Mouse (Mus musculus) heart, postnatal 4 days (tissue): Measurements from ENCODE around the gene H2al1g. TPM values are rescaled to one million over a fixed set of nuclear protein-coding genes. Genes with fewer than 3 reads are reported as not detected.
A peak's percentile ranks its signal among the peaks of the same experiment; 100 is the strongest.
"Not testable (repeated sequence)": the region's sequence is repeated elsewhere in the genome, so short reads cannot be mapped to it uniquely, and the experiment has no call there.

ENCODE experiments used
- DNase-seq: peaks from one replicate; pipeline ENCODE4 v3.0.0; 2021
- total RNA-seq, 2 experiments: library from RNA; stranded (reverse); gene quantifications; 2 replicates each; pipeline ENCODE4 v1.2.3; 2021

The H2al1g gene
- not detected for total RNA-seq

DNA sequence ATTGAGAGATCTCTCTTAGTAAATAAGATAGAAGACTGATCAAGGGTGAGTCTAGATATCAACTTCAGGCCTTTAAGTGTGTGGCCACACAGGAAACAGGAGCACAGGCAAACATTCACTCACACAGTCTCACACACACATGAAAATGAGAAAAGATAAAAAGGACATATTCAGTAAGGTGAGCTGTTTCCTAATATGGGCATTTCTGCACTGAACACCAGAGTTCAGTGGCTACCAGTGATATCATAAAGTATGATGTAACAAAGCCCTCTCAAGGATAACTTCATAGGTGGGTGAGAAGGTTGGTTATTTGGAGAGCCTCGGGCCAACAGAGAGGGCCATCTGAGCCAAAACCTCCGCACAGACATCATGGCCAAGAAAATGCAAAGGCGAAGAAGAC lies at the start of gene H2al1g:
Gene H2al1g, plus strand, starts transcription at position 301 of the 400 bp plus-strand sequence.
- DNase-seq: not testable (repeated sequence)

DNA sequence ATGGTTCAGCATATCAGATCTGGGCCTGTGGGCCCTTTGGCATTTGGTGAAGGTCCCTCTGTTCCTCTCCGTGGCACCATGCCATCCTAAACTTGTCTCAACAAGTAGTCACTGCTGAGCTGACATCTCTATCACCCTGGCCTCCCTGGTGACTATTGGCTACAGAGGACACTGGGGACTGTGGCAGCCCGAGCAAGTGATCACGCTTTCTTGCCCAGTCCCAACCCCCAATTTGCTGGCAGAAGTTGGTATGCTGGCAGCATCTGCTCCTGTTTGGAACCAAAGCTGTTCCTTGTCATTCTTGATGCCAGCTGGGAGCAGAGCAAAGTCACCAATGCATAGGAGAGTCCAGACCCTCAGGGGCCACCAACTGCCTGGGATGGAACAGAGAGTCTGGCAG lies 49.0 kb upstream of the H2al1g start:
- peak; percentile 35 for DNase-seq

DNA sequence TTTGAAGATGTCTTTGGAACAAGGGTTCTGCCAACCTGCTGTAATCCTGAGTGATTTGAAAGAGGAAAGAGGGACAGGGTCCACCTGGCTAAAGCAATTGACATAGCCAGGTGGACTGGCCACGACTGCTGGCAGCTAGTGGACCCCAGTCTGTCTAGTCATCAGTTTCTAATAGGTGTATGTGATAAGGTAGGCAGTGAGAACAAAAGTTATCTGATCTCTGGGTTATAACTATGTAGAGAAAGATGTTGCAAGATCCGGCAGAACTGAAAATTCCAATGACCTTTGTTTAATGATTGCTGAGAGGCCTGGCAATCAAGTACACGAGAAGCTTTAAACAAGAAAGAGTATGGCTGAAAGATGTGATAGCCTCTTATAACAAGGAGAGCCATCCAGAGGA lies 44.9 kb upstream of the H2al1g start:
- DNase-seq: no peak

DNA sequence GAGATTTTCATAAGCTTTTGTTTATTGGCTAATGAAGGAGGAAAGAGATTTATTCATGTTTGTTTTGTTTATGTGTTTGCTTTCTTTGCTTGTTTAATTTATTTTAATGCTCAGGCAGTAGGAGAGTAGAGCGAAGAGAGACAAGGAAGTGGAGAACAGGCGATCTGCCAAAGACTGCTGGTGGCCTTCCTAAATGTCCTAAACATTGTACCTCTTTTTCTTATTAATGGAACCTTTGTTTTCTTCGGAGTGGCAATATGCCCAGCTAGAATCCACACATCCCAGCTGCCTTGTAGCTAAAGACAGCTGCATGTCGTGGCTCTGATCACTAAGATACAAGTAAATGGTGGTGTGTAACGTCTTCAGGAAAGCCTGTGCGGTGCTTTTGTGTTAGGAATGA lies 41.0 kb upstream of the H2al1g start:
- DNase-seq: no peak

DNA sequence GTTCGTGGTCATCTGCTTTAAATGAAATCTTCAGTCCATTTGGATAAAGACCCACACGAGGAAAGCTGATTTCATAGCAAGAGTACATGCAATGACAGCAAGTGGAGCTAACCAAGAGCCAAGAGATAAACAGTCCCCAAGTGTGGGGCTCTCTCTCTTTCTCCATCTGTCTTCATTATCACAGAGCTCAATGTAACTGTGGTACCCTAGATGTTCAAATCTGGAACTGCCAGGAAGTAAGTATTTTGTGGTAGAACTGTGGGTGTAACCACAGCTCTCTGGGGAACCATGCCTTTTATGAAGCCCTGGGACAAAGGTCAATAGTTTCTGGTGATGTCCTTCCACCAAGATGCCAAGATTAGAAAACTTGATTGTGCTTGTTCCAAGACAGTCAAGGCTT lies 37.3 kb upstream of the H2al1g start:
- DNase-seq: no peak

DNA sequence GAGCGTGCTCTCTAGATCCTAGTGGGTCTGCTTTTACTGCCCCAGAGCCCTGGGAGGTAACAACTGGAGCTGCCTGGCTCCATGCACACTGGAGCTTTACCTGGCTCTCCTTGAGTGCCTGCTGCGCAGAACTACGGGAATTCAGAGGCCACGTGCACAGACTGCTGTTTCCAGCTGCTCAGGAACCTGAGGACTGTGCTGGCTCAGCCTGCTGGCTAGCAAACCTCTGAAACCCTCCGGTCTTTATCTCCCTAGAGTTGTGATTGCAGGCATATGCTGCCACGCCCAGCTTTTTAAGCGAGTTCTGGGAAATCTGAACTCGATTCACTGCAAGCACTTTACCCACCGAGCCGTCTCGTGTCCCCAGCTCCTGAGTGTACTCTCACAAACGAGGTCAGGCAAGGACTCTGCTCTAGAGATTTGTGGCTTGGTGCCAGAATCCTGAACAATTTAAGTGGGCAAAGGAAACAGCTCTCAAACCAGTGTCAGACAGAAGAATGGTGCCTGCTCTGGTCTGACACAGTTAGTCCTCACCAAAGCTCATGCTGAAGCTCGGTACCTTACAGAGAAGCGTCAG lies 29.7 kb upstream of the H2al1g start:
- peak; percentile 55 for DNase-seq

DNA sequence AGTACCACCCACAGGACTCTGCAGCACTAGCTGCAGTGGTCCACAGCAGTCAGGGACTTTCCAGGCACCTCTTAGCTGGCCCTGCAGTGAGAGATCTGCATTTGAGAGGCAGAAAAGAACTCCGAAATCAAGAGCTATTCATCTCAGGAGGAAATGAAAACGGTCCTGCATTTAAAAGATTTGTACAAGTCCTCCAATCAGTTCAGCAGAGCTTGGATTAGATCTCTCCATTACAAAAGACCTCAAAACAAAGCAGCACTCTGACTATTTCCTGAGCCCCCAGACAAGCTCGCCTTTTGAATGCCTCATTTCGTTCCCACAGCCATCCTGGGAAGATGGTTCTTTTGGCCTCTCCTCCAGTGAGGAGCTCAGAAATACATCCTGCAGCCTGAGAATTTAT lies 28.8 kb upstream of the H2al1g start:
- no peak for DNase-seq

DNA sequence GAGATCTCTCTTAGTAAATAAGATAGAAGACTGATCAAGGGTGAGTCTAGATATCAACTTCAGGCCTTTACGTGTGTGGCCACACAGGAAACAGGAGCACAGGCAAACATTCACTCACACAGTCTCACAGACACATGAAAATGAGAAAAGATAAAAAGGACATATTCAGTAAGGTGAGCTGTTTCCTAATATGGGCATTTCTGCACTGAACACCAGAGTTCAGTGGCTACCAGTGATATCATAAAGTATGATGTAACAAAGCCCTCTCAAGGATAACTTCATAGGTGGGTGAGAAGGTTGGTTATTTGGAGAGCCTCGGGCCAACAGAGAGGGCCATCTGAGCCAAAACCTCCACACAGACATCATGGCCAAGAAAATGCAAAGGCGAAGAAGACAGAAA lies 19.1 kb upstream of the H2al1g start, which contains the start of gene H2al1a:
Gene H2al1a, plus strand, starts transcription at position 301 of the 400 bp plus-strand sequence.
- DNase-seq: not testable (repeated sequence)

DNA sequence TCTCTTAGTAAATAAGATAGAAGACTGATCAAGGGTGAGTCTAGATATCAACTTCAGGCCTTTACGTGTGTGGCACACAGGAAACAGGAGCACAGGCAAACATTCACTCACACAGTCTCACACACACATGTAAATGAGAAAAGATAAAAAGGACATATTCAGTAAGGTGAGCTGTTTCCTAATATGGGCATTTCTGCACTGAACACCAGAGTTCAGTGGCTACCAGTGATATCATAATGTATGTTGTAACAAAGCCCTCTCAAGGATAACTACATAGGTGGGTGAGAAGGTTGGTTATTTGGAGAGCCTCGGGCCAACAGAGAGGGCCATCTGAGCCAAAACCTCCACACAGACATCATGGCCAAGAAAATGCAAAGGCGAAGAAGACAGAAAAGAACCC lies 15.9 kb upstream of the H2al1g start, which contains the start of gene H2al1b:
Gene H2al1b, plus strand, starts transcription at position 301 of the 400 bp plus-strand sequence.
- DNase-seq: not testable (repeated sequence)

DNA sequence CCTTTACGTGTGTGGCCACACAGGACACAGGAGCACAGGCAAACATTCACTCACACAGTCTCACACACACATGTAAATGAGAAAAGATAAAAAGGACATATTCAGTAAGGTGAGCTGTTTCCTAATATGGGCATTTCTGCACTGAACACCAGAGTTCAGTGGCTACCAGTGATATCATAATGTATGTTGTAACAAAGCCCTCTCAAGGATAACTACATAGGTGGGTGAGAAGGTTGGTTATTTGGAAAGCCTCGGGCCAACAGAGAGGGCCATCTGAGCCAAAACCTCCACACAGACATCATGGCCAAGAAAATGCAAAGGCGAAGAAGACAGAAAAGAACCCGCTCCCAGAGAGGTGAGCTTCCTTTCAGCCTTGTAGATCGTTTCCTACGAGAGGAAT lies 12.7 kb upstream of the H2al1g start, which contains the start of gene H2al1c:
Gene H2al1c, plus strand, starts transcription at position 301 of the 400 bp plus-strand sequence.
- DNase-seq: not testable (repeated sequence)

DNA sequence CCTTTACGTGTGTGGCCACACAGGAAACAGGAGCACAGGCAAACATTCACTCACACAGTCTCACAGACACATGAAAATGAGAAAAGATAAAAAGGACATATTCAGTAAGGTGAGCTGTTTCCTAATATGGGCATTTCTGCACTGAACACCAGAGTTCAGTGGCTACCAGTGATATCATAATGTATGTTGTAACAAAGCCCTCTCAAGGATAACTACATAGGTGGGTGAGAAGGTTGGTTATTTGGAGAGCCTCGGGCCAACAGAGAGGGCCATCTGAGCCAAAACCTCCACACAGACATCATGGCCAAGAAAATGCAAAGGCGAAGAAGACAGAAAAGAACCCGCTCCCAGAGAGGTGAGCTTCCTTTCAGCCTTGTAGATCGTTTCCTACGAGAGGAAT lies 9.5 kb upstream of the H2al1g start, which contains the start of gene H2al1d:
Gene H2al1d, plus strand, starts transcription at position 301 of the 400 bp plus-strand sequence.
- not testable (repeated sequence) for DNase-seq

DNA sequence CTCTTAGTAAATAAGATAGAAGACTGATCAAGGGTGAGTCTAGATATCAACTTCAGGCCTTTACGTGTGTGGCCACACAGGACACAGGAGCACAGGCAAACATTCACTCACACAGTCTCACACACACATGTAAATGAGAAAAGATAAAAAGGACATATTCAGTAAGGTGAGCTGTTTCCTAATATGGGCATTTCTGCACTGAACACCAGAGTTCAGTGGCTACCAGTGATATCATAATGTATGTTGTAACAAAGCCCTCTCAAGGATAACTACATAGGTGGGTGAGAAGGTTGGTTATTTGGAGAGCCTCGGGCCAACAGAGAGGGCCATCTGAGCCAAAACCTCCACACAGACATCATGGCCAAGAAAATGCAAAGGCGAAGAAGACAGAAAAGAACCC lies 6.4 kb upstream of the H2al1g start, which contains the start of gene H2al1e:
Gene H2al1e, plus strand, starts transcription at position 301 of the 400 bp plus-strand sequence.
- DNase-seq: not testable (repeated sequence)

DNA sequence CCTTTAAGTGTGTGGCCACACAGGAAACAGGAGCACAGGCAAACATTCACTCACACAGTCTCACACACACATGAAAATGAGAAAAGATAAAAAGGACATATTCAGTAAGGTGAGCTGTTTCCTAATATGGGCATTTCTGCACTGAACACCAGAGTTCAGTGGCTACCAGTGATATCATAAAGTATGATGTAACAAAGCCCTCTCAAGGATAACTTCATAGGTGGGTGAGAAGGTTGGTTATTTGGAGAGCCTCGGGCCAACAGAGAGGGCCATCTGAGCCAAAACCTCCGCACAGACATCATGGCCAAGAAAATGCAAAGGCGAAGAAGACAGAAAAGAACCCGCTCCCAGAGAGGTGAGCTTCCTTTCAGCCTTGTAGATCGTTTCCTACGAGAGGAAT lies 3.2 kb upstream of the H2al1g start, which contains the start of gene H2al1f:
Gene H2al1f, plus strand, starts transcription at position 301 of the 400 bp plus-strand sequence.
- not testable (repeated sequence) for DNase-seq

DNA sequence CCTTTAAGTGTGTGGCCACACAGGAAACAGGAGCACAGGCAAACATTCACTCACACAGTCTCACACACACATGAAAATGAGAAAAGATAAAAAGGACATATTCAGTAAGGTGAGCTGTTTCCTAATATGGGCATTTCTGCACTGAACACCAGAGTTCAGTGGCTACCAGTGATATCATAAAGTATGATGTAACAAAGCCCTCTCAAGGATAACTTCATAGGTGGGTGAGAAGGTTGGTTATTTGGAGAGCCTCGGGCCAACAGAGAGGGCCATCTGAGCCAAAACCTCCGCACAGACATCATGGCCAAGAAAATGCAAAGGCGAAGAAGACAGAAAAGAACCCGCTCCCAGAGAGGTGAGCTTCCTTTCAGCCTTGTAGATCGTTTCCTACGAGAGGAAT lies 3.1 kb downstream of the H2al1g start, which contains the start of gene H2al1h:
Gene H2al1h, plus strand, starts transcription at position 301 of the 400 bp plus-strand sequence.
- DNase-seq: not testable (repeated sequence)

DNA sequence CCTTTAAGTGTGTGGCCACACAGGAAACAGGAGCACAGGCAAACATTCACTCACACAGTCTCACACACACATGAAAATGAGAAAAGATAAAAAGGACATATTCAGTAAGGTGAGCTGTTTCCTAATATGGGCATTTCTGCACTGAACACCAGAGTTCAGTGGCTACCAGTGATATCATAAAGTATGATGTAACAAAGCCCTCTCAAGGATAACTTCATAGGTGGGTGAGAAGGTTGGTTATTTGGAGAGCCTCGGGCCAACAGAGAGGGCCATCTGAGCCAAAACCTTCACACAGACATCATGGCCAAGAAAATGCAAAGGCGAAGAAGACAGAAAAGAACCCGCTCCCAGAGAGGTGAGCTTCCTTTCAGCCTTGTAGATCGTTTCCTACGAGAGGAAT lies 6.3 kb downstream of the H2al1g start, which contains the start of gene H2al1i:
Gene H2al1i, plus strand, starts transcription at position 301 of the 400 bp plus-strand sequence.
- DNase-seq: not testable (repeated sequence)

DNA sequence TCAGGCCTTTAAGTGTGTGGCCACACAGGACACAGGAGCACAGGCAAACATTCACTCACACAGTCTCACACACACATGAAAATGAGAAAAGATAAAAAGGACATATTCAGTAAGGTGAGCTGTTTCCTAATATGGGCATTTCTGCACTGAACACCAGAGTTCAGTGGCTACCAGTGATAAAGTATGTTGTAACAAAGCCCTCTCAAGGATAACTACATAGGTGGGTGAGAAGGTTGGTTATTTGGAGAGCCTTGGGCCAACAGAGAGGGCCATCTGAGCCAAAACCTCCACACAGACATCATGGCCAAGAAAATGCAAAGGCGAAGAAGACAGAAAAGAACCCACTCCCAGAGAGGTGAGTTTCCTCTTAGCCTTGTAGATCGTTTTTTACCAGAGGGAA lies 9.5 kb downstream of the H2al1g start, which contains the start of gene H2al1j:
Gene H2al1j, plus strand, starts transcription at position 301 of the 400 bp plus-strand sequence.
- not testable (repeated sequence) for DNase-seq

DNA sequence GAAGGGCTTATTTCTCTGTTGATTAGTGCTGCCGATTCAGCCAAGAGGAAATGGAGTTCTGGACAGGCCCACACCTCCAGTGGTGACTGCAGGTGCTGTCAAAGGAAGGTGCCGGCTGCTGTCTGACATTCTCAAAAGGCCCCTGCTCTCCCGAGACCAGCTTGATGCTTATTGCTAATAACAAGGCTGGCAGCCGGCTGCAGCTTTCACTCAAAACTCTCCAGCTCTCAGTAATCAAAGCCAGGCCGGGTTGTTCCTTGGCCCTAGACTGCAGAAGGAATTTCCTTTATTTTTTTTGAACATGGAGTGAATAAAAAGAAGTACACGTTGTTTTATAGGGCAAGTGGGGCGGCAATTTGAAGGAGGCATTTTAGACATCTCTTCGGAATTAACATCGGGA lies 27.7 kb downstream of the H2al1g start:
- no peak for DNase-seq

DNA sequence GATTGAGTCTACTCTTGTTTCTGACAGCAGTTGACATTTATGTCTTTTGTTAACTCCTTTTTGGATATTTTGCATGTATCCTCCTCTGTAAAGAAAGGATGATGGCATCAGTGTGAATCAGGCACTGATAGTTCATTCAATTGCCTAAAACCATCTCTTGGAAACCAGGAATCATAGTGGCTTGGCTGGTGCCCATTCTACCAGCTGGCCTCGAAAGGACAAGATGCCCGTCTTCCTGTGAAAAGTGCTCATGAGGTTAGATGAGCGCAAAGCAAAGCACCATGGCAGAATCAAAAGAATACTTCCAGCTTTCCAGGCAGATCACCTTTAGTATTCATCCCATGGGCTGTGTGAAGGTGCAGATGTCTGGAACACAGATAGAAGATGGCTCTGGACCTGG lies 28.7 kb downstream of the H2al1g start:
- no peak for DNase-seq

DNA sequence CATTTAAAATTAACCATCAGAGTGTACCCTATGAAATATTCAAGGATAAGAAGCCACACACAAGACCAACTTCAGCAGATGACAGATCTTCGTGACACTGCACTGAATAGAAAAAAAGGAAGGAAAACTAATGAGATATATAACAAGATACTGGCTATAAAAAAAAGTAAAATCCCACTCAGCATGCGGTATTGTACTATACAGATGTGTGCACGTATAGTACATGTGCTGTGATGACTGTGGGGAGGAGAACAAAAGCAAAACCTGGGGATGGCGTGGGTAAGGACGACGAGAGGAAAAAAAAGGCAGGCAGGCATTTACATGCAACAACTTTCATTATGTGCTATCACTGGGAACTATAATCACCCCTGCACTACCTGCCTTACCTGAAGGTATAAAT lies 42.8 kb downstream of the H2al1g start:
- DNase-seq: no peak

DNA sequence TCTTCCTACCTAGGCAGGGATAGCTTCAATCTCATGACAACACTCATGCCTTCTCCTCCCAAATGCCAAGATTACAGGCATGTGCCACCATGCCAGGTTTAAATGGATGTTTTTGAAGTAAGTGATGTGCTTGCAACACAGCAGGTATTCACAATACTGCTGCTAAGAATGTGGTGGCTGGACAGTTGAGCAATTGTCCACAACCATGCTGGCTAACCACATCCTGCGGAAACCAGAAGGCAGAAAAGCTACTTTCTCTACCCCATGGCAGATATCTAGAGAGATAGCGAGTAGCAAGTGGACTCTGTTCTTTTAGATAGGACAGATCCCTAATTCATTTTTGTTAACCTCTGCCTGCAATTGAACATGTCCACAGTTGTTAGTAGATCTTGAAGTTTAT lies 43.2 kb downstream of the H2al1g start:
- no peak for DNase-seq

DNA sequence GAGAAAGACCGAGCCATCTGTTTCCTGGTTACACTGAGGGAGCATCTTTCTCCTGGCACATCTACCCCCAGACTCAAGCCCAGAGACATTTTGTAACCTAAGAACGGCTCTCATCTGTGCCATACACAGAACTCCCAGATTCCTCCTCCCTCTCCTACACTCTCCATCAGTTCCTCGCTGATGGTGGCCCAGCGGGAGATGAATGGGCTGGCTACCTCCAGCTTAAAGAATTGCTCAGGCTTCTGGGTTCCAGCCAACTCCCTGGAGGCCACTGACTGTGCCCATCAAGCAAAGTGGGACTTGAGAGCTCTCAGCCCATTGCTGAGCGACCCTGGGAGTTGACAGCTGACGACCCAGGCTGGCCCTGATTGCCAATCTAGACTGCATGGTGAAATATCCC lies 45.8 kb downstream of the H2al1g start:
- no peak for DNase-seq

DNA sequence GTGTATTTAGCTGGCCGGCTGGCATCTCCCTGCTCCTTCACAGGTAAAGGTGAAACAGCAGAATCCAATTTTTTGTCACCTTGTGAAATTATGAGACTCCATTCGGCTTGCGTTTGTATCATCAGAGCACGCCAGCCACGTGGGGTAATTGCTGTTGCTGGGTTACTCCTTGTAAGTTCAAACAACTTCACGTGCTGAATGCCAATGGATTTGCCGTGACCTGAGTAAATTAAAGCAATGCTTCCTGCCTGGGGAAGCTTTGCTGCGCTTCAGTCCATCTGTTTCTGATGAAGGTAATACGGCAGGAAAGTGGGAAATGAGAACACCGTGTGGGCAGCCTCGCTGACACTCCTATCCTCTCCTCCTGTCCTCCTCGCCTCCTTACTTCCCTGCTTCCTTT lies 47.1 kb downstream of the H2al1g start:
- no peak for DNase-seq
